Mouse (Mus musculus): ENCODE data around the gene Olfr1344.

GRCm38 (mm10) chr7:6429381-6429780 lies 9.1 kb upstream of the Olfr1344 start:
- no peak for TF ChIP-seq CTCF (IDR thresholded peaks at IDR 0.05; ENCODE audit: borderline replicate concordance, control insufficient read depth, extremely low read depth, insufficient read depth, low read length, poor library complexity)
- TF ChIP-seq POLR2A (IDR thresholded peaks at IDR 0.05; ENCODE audit: control insufficient read depth, extremely low read depth, insufficient read depth, low read length, poor library complexity): no peak
